ENCODE assay signal across 3 mouse cellular contexts in genomic region chr14:21521496-21521895, GRCm38 (mm10). TPM values are rescaled to one million over a fixed set of nuclear protein-coding genes. Genes with fewer than 3 reads are reported as not detected.
DNase-seq lines count a peak whose midpoint lies in the region; TF ChIP-seq lines count a peak whose summit lies in the region.
"Not testable (repeated sequence)": the region's sequence is repeated elsewhere in the genome, so short reads cannot be mapped to it uniquely, and the experiment has no call there.

No protein-coding gene starts in this region.

- intact Hi-C loops in gastrocnemius, adult 2 months (cut with DNase I), result loop anchor here (5.0 kb wide), 1 partner anchor 36 kb away; no protein-coding TSS in a partner anchor

- DNase-seq in R1 (ENCODE audit: low read depth, low spot score), result peak; percentile 63
- peak; percentile 56 for DNase-seq in ZHBTc4 (ENCODE audit: low read depth, low spot score)
- DNase-seq in gastrocnemius, adult 2 months, result not testable (repeated sequence)

- H3K27ac ChIP-seq in gastrocnemius, adult 2 months, result peak overlapping the region; percentile 83

- not testable (repeated sequence) for H3K4me3 ChIP-seq in gastrocnemius, adult 2 months

- not testable (repeated sequence) for TF ChIP-seq CTCF in gastrocnemius, adult 2 months (IDR thresholded peaks at IDR 0.05)

RNA-seq across cellular contexts. Expression of gene Kat6b, which starts 40.3 kb away (rescaled TPM):
- 10 to 100 TPM; 22.2 to 26.0 TPM for total RNA-seq in gastrocnemius, adult 2 months (2021)
